Mouse (Mus musculus): Measurements from ENCODE around the gene Tmem88. TPM values are rescaled to one million over a fixed set of nuclear protein-coding genes. Genes with fewer than 3 reads are reported as not detected.
A peak's percentile ranks its signal among the peaks of the same experiment; 100 is the strongest.
"Not testable (repeated sequence)": the region's sequence is repeated elsewhere in the genome, so short reads cannot be mapped to it uniquely, and the experiment has no call there.

The Tmem88 gene
- polyA plus RNA-seq, 1 experiment from 2014 or later: 54.7 TPM

DNA sequence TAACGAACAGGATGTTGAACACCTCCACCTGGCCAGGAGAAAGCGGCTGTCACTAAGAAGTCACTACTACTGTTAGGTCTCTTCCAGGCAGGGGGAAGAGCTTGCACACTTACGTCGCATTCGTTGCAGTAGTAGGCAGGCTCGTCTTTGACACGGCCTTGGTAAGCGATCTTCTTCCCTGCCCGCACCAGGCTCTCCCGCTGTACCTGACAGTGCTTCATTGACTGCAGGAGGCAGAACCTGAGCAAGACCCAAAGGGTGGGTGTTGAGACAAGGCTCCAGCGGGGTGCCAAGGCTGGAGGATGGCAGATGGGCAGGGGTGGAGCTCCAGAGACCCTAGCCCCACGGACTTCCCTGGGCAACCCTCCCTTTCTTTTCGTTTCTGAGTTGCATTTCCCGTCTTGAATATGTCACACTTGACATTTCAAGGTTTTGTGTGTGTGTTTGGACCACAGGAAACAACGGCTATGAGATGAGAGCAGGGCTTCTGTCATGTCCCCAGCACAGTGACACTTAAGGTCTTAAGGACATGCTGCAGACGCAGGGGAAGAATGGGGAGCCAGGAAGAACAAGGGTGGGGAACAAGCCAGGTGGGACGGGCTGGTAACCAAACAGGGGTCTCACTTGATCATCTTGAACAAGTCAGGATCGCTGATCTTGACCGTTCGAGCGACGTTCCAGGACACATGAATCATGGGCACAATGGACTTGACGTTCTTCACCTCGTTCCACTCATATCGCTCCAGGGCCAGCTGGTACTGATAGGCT, 2.2 kb upstream of the Tmem88 start:
- Histone ChIP-seq H3K36me3 (ENCODE audit: control insufficient read depth, insufficient read depth, low read length) (peaks cover 44% of the 10 kb centered on the region), H3K27me3 (ENCODE audit: control insufficient read depth, insufficient read depth, low read depth, low read length) (no peaks in the 10 kb centered on the region), H3K9me3 (ENCODE audit: control insufficient read depth, low read length) (no peaks in the 10 kb centered on the region), H3K27ac (ENCODE audit: low read length) (no peak overlapping the region), H3K4me2 (ENCODE audit: low read depth, low read length) (no peak overlapping the region), H3K9ac (ENCODE audit: low read length) (no peak overlapping the region; the same call in 1 of the 2 replicates), H3K4me3 (ENCODE audit: low read length) (peak overlapping the region; percentile 25), H3K4me1 (replicated peaks; ENCODE audit: control insufficient read depth, insufficient read depth, low read length) (peaks cover 36% of the 10 kb centered on the region)
- ATAC-seq (ENCODE audit: low read depth): no peak
- 75% methylated on average over 25 of the region's 25 CpGs for WGBS

DNA sequence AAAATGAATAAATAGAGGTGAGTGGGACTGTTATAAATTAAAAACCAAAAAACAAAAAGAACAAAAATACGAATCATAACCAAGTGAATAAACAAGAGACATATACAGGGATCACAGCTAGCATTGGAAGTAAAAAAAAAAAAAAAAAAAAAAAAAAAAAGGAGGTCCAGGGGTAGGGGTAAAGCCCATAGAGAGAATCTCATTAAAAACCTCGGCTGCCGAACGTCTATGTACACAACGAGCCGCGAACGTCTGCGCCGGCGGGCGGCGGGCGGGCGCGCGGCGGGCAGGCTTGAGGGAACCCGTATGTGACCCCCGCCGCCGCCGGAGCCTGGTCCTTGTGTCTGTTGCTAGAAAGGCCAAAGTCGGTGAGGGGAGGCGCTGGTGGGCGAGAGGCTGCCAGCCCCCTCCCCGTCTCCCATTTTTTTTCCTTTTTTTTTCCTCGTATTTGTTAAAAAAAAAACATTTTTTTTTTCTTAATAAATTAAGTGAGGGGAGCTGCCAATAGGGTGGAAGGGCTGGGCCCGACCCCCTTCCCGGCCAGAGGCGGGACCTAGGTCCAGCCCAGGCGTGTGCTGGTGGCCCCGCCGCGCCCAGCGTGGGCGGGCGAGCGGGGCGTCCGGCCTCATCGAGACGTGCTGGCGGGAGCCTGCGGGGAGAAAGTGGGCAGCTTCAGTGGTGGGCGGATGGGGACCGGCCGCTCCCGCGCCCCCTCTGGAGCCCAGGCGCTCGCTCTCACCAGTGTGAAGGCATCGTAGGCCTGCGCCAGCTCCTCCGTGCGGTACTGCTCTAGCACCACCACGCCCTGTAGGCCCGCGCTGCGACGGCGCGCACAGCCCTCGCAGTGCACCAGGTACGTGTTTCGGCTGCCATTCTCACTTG, 1.4 kb upstream of the Tmem88 start:
- Histone ChIP-seq H3K9me3 (ENCODE audit: control insufficient read depth, low read length) (no peaks in the 10 kb centered on the region), H3K4me1 (replicated peaks; ENCODE audit: control insufficient read depth, insufficient read depth, low read length) (peaks cover 36% of the 10 kb centered on the region), H3K27ac (ENCODE audit: low read length) (no peak overlapping the region), H3K4me3 (ENCODE audit: low read length) (peak overlapping the region; percentile 25), H3K4me2 (ENCODE audit: low read depth, low read length) (peak overlapping the region; percentile 62), H3K36me3 (ENCODE audit: control insufficient read depth, insufficient read depth, low read length) (peaks cover 39% of the 10 kb centered on the region), H3K27me3 (ENCODE audit: control insufficient read depth, insufficient read depth, low read depth, low read length) (no peaks in the 10 kb centered on the region), H3K9ac (ENCODE audit: low read length) (peak overlapping the region; percentile 55)
- no peak for ATAC-seq (ENCODE audit: low read depth)
- WGBS: 30% methylated on average over 58 of the region's 66 CpGs

GRCm38 (mm10) chr11:69398486-69399200, 609 bp upstream of the Tmem88 start:
- H3K4me1 ChIP-seq (replicated peaks; ENCODE audit: control insufficient read depth, insufficient read depth, low read length): peaks cover 39% of the 10 kb centered on the region
- 35% methylated on average over 21 of the region's 21 CpGs for WGBS
- H3K9ac ChIP-seq (ENCODE audit: low read length): peak overlapping the region; percentile 96

DNA sequence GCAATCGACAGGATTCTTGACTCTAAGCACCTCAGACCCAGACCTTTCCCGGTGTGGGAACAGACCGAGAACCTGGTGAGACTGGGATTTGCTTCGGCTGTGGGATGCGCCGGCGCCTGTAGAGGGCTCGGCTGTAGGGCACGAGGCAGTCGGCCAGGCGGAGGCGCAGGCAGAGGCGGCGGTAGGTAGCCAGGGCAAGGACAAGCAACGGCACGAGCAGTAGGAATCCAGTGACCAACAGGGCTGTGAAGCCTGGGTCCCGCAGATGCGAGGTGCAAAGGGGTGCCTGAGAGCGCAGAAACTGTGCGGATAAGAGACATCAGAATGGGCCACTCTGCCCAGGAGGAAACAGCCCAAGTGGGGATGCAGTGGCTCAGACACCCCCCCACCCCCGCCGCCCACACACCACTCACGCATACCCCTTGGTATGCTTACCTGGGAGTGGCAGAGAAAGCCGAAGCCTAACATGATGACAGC, 415 bp downstream of the Tmem88 start:
- peaks cover 39% of the 10 kb centered on the region for H3K4me1 ChIP-seq (replicated peaks; ENCODE audit: control insufficient read depth, insufficient read depth, low read length)
- peak overlapping the region; percentile 77 for H3K4me3 ChIP-seq (ENCODE audit: low read length)
- ATAC-seq (ENCODE audit: low read depth): no peak
- H3K9me3 ChIP-seq (ENCODE audit: control insufficient read depth, low read length): no peaks in the 10 kb centered on the region
- peak overlapping the region; percentile 99 for H3K27ac ChIP-seq (ENCODE audit: low read length)
- H3K4me2 ChIP-seq (ENCODE audit: low read depth, low read length): peak overlapping the region; percentile 62
- peak overlapping the region; percentile 96 for H3K9ac ChIP-seq (ENCODE audit: low read length)
- H3K27me3 ChIP-seq (ENCODE audit: control insufficient read depth, insufficient read depth, low read depth, low read length): no peaks in the 10 kb centered on the region
- H3K36me3 ChIP-seq (ENCODE audit: control insufficient read depth, insufficient read depth, low read length): peaks cover 26% of the 10 kb centered on the region
- WGBS: 22% methylated on average over 24 of the region's 24 CpGs

More at GRCm38 (mm10) chr11:69398486-69399200, 609 bp upstream of the Tmem88 start:
- no peaks in the 10 kb centered on the region for H3K9me3 ChIP-seq (ENCODE audit: control insufficient read depth, low read length)
- peak overlapping the region; percentile 99 for H3K27ac ChIP-seq (ENCODE audit: low read length)
- H3K4me2 ChIP-seq (ENCODE audit: low read depth, low read length): peak overlapping the region; percentile 62
- peak overlapping the region; percentile 77 for H3K4me3 ChIP-seq (ENCODE audit: low read length)
- ATAC-seq (ENCODE audit: low read depth): no peak
- no peaks in the 10 kb centered on the region for H3K27me3 ChIP-seq (ENCODE audit: control insufficient read depth, insufficient read depth, low read depth, low read length)
- H3K36me3 ChIP-seq (ENCODE audit: control insufficient read depth, insufficient read depth, low read length): peaks cover 32% of the 10 kb centered on the region

GRCm38 (mm10) chr11:69396772-69397171, 1.3 kb downstream of the Tmem88 start:
- Histone ChIP-seq H3K4me2 (ENCODE audit: low read depth, low read length) (peak overlapping the region; percentile 62), H3K9ac (ENCODE audit: low read length) (peak overlapping the region; percentile 96), H3K27ac (ENCODE audit: low read length) (peak overlapping the region; percentile 99), H3K27me3 (ENCODE audit: control insufficient read depth, insufficient read depth, low read depth, low read length) (no peaks in the 10 kb centered on the region), H3K4me3 (ENCODE audit: low read length) (peak overlapping the region; percentile 77), H3K9me3 (ENCODE audit: control insufficient read depth, low read length) (no peaks in the 10 kb centered on the region), H3K36me3 (ENCODE audit: control insufficient read depth, insufficient read depth, low read length) (peaks cover 20% of the 10 kb centered on the region), H3K4me1 (replicated peaks; ENCODE audit: control insufficient read depth, insufficient read depth, low read length) (peaks cover 39% of the 10 kb centered on the region)
- 31% methylated on average over 11 of the region's 11 CpGs for WGBS
- ATAC-seq (ENCODE audit: low read depth): no peak

GRCm38 (mm10) chr11:69395634-69396373, 2.2 kb downstream of the Tmem88 start:
- H3K4me1 ChIP-seq (replicated peaks; ENCODE audit: control insufficient read depth, insufficient read depth, low read length): peaks cover 35% of the 10 kb centered on the region
- H3K27ac ChIP-seq (ENCODE audit: low read length): peak overlapping the region; percentile 99
- peaks cover 12% of the 10 kb centered on the region for H3K36me3 ChIP-seq (ENCODE audit: control insufficient read depth, insufficient read depth, low read length)
- peak overlapping the region; percentile 96 for H3K9ac ChIP-seq (ENCODE audit: low read length)
- peak overlapping the region; percentile 62 for H3K4me2 ChIP-seq (ENCODE audit: low read depth, low read length)
- under 1% methylated on average over 48 of the region's 48 CpGs for WGBS
- no peaks in the 10 kb centered on the region for H3K9me3 ChIP-seq (ENCODE audit: control insufficient read depth, low read length)
- peak overlapping the region; percentile 77 for H3K4me3 ChIP-seq (ENCODE audit: low read length)
- no peaks in the 10 kb centered on the region for H3K27me3 ChIP-seq (ENCODE audit: control insufficient read depth, insufficient read depth, low read depth, low read length)
- ATAC-seq (ENCODE audit: low read depth): peak; percentile 91

DNA sequence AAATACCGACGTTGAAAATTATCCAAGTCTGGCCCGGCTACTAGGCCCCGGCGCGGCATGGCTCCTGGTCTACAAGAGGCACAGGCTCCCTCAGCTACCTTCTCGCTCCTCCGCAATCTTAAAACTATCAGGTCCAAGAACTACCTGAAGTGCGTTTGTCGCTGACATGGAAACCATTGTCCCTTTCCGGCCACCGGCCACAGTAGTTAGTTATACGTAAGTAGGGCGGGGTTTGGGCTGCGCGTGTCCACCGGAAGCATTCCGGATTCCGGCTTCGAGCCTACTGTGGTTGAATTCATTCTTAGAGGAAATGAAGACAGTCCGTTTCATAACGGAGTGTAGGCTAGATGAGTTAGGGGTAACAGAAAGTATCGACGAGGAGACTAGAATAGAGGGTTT, 2.8 kb downstream of the Tmem88 start, which contains the start of the genes Naa38 and Cyb5d1:
Naa38 (plus strand) TSS at position 253 of the 399 bp plus-strand sequence.
Cyb5d1 (minus strand) TSS at position 397 of the 399 bp plus-strand sequence.
- ATAC-seq (ENCODE audit: low read depth): peak; percentile 81
- Histone ChIP-seq H3K27ac (ENCODE audit: low read length) (peak within 1 kb of the TSS; percentile 99), H3K9ac (ENCODE audit: low read length) (peak within 1 kb of the TSS; percentile 96), H3K4me1 (replicated peaks; ENCODE audit: control insufficient read depth, insufficient read depth, low read length) (peaks cover 36% of the 10 kb centered on the region), H3K4me2 (ENCODE audit: low read depth, low read length) (peak within 1 kb of the TSS; percentile 79), H3K4me3 (ENCODE audit: low read length) (peak within 1 kb of the TSS; percentile 77)
- not testable (repeated sequence) for H3K27me3 ChIP-seq (ENCODE audit: control insufficient read depth, insufficient read depth, low read depth, low read length); H3K9me3 ChIP-seq (ENCODE audit: control insufficient read depth, low read length); H3K36me3 ChIP-seq (ENCODE audit: control insufficient read depth, insufficient read depth, low read length)
- WGBS: under 1% methylated on average over 24 of the region's 24 CpGs

DNA sequence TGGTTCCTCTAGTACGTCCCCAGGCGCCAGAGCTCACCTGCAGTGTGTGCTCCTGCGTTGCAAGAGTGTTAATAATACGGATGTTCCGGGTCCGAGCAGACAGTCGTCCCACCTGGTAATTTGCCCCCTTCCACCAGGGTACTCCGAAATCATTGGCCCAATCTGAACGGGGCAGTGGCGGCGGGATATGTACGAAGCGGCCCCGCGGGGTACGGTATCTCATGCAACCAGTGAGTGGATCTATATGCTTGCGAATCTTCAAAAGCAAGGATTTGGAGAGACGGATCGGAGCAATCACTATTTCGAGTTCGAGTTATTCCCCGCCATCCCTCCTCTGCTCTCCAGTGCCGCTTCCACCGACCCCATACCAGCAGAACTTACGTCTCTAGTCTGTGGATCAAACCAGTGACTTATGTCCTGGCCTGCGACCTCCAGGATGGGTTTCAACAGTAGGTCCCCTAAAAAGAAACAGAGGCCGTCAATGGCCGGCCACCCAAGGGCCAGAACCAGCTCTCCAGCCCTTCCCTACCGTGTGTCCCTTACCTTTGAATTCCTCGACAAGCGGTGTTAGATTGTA, 3.4 kb downstream of the Tmem88 start:
- not testable (repeated sequence) for H3K9me3 ChIP-seq (ENCODE audit: control insufficient read depth, low read length); H3K36me3 ChIP-seq (ENCODE audit: control insufficient read depth, insufficient read depth, low read length); ATAC-seq (ENCODE audit: low read depth); H3K27me3 ChIP-seq (ENCODE audit: control insufficient read depth, insufficient read depth, low read depth, low read length)
- Histone ChIP-seq H3K9ac (ENCODE audit: low read length) (peak overlapping the region; percentile 96), H3K4me3 (ENCODE audit: low read length) (peak overlapping the region; percentile 77), H3K4me1 (replicated peaks; ENCODE audit: control insufficient read depth, insufficient read depth, low read length) (peaks cover 37% of the 10 kb centered on the region), H3K27ac (ENCODE audit: low read length) (peak overlapping the region; percentile 99), H3K4me2 (ENCODE audit: low read depth, low read length) (peak overlapping the region; percentile 79)
- WGBS: under 1% methylated on average over 30 of the region's 31 CpGs
